Mouse (Mus musculus) cerebellum, adult 9-10 months (tissue): ENCODE results near the gene Nebl.

Source experiments
- DNase-seq: peaks from one replicate; pipeline ENCODE4 v3.0.0; 2022

Nebl gene

DNA sequence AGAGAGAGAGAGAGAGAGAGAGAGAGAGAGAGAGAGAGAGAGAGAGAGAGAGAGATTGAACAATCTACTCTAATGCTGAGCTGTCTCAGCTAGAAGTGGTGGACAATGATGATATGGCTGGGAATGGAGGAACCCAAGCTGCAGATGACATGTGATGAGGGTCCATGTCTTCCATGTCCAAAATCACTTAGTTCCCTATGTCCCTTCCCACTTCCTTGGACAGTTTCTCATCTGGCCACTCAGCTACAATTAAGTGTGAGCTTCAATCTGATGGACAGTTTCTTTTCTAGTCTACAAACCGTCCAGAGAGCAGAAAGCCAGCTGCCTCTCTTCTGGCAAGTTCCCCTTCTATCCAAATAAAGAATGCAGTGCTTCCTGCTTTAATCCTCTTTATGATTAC lies 221.3 kb downstream of the Nebl start:
- DNase-seq = no peak

DNA sequence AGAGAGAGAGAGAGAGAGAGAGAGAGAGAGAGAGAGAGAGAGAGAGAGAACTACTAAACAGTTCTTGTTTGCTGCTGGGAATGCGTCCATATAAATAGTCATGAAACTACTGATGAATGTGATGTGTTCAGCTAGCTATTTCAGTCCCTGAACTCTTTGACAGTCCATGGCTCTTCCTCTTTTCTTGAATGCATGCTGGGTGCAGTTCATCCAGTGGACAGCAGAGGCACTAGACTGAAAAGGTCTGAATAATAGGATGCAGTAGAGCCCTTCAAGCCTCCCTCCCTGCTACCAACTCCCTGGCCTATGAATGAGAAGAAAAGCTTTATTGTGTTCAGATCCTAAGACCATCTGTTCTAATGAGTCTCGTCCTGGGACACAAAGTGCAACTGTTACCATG lies 223.9 kb downstream of the Nebl start:
- DNase-seq = no peak

DNA sequence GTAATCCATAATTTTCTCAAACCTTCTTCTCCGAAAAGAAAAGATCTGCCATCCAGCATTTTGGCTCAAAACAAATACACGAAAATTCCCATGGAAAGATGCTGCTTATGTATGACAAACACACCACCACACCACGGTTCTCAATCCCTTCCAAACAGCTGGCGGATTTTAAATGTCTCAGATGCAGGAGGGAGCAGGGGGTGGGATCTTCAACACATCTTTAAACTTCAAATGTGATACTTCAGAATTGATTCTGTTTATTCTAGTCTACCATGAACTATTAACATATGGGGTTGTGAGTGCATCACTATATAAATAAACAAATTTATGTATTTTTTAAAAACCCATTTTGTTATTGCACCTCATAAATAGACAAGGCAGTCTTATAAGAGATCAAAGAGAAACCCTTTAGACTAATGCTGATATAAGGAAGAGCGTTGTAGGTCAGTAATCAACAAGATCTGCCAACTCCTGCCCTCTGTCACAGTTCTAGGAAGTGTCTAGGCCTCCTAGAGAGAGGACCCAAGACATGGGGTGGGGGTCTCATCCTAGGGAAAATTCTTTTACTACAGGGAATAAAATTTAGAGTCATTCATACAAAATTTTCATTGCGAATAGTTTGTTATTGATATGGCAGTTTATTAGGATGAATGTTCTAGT lies 227.0 kb downstream of the Nebl start:
- no peak for DNase-seq

DNA sequence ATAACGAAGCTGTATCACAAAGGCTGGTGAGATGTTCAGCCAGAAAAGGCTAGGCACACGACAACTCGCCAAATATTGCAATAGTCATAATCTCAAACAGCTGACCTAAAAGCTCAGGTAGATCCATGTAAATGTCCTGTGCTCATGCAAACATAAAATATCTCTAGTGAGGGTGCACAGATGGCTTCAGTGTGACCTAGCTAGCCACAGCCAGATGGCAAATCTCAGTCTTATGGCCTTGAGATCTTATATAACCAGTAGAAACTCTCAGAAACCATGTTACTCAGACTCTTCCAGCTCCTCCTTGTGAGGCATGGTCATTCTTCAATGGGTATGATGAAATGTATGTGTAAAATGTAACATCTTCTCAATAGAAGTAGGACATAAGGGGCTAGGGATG lies 230.2 kb downstream of the Nebl start:
- peak; percentile 75 for DNase-seq

DNA sequence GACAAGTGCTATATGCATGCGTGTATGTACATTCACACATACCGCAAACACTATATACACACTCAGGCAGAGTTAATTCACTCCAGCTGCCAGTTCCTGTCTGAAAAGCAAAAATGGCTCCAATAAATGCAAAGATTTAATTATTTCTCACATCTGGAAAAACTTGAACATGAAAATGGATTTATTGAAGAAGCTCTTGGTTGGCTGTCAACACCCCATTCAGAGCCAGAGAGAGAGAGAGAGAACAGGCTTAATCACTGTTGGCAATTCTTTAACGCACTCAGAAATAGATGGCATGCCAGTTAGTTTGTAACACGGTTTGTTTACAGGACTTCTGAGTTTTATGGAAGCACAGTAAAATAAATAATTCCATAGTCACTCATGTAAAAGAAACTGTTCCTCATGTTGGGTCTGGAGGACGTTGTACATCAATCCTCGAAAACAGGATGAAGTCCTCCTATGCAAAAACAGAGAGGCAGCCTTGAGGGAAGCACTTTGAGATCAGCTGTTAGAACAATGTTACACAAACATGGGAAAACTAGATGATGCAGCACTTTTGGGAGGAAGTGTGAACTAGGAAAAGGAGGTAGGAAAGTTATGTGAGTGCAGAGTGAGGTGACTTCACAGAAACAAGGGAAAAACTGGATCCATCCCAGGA lies 265.6 kb downstream of the Nebl start:
- DNase-seq = no peak

DNA sequence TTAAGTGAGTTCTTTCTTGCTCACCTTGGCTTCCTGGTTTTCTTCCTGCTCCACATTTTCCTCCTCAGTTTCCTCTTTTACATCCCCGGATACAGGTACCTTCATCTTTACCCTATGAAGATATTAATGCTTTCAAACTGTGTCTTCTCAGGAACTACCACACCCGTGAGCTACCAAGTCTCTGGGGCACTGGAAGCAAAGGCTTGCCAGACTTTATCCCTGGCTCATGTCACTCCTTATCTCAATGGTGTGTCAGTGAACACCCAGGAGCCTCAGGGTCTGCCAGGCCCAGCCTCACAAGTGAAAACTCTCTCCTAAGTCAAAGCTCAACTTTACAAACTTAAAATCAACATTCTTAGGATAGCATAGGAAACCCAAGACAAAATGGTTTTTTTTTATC lies 270.8 kb downstream of the Nebl start:
- DNase-seq = no peak

DNA sequence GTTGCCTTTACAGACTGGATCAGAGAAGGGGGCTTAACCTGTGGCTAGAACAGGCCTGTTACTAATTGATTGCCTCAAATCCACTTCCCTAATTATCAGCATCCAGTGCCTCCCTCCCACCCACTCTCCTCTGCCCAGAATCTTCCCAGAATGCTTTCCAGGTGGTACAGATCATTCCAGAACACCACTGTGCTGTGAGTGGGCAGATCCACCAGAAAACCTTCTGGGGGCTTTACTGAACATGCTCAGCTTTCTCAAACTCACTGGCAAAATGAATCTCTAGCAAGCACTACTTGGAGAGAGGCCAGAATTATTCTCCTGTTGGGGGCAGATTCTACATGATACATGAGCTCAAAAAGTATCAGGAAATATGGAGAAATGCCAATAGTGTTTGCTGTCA lies 277.6 kb downstream of the Nebl start:
- no peak for DNase-seq

DNA sequence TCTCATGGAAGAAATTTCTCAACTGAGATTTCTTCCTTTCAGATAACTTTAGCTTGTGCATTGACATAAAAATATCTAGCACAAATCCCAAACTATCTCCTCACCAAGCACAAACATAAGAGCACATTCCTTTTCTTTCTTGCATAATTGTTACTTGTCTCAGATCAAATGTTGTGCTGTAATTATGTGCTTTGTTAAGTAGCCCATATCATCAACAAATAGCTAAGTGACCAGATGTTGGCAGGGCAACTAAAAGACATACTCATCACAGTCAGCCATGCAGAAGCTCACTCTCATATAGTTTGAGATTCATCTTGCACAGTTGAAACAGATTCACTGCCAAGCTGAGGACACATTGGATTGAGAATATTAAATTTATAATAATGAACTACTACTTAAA lies 282.9 kb downstream of the Nebl start:
- DNase-seq = no peak

DNA sequence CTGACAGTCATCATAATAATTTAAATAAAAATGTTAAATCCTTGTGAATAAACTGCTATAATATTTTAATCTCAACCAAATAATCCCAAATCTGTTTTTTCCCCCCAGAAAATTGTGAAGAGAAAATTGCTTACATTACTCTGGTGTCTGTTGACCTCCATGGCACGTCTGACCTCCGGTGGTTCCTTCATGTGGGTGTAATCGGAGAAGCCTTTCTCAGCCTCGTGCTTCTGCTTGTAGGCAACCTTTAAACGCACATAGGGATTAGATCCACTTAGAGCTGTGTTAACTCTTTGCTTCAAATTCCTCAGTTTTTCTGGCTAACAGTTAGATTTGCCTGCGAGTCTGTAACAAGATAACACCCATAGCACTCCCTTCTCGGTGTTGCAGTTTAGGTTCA lies 287.7 kb downstream of the Nebl start:
- no peak for DNase-seq

DNA sequence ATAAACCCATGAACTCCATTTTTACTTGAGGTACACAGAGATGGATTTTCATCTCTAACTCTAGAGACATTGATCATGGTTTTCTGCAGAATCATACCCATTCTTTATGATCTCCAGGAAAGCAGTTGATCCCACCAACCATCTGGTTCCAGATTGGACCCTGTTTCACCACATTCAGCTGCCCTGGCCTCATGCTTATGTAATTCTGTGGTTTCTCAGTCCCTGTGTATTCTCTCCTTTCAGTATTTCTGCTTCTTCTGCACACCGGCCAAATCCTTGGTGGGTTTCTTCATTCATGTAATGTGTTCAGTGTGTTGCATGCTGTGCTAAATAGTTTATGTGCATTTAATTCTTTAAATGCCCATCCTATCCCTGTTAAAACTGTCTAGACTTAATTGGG lies 292.9 kb downstream of the Nebl start:
- DNase-seq = no peak

DNA sequence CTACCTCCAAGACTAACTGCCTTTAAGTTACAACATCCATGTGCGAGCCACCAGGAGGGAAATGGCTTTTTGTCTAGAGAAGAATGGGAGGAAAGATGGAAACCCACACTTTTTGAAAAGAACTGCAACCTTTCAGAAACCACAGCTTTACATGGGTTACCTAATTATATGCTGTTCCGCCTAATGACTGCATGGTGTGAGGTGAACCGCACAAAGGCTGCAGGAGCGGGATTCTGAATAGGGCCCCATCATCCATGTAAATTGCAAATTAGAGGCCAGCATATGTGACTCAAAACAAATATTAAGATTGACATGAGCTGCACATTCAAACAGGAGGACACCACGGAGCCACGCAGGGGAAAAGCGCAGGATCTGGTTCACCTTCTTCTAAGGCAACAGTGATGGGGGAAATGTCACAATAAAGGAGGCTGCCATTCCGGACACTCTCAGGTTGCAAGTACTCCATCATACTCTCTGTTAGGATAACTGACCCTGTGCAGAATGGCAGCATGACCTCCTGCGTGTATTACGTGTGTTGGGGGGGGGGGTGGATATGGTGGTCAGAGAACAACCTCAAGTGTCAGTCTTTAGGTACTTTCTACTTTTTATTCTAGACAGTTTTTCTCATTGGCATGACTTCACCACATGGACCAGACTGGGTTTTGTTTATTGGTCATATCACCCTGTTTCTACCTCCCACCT lies 294.4 kb downstream of the Nebl start:
- DNase-seq = no peak

DNA sequence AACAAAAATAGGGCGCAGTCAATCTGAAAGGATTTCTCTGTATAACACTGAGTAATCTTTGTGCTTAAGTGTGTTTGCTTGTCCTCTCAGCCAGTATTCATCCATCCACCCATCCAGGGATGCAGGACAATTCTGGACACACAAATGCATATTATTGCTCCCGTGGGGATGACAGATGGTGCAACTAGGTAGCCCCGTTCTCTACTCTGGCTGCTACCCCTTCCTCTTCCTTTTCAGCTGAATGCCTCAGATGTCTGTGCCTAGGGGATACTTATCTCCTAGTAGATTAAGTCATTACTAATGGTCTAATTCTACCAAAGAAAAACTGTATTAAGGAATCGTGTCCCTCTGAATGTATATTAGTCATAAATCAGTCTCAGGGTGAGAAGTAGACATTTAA lies 296.0 kb downstream of the Nebl start:
- DNase-seq = no peak

DNA sequence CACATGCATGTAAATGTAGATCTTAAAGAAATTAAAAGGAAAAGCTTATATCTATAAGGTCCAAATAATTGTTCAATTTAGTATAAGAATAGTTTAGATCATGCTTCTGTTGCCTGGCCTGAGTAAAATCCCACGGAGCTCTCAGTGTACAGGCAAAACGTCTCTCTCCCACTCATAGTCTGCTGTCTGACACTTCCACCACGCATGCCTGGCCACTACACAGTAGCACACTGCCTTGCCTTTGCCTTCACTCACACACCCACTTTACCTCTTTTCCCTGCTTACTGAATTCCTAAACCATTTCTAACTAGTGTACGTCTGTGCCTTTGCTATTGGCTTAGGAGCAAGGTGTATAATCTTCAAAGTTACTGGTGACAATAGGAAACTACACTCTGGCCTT lies 302.2 kb downstream of the Nebl start:
- DNase-seq = no peak

DNA sequence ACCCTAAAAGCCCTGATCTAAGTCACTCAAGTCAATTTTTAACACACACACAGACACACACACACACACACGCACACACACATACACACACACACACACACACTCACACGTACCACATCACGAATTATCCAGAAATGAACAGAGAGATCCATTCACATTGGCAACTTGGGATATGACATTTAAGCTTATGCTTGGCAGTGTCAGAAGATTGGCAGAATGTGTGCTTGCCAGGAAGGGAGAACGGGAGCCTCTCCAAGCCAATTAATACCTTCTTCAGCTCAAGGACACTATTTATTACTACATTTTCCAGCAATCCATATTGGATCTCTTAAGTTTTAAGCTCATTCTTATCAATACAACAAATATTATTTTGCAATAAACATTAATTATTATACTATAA lies 303.1 kb downstream of the Nebl start:
- DNase-seq = no peak

DNA sequence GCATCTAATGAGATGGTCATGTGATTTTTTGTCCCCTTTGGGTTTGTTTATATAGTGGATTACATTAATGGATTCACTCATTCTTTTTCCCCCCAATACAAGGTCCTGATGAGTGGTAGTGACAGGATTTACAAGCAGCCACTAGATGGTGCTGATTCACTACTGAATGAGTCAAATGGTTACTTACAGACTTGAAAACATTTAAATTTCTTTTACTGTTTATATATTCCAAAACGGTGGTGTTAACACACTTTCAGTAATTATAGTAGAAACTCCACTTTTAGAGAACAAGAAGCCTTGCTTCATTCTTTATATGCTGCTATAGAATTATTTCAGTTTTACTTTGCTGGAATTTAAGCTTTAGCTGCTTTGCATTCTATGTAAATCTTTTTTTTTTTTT lies 308.3 kb downstream of the Nebl start:
- peak; percentile 55 for DNase-seq

DNA sequence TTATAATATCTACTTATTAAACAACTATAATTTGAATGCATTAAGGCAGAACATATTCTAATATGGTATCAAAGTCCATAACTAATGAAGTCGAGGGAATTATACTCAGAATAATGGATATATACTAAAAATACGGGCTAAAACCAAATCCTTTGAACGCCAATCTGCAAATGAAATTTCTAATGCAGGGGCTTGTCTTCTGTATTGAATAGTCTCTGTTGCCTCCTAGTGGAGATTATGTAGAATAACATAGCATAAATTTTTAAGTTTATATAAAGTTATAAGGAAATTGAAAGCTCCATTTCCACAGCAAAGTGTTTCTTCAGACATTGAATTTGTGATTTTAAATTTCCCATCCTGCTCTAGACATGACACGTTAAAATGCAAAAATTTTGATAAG lies 315.9 kb downstream of the Nebl start:
- DNase-seq = peak; percentile 10

DNA sequence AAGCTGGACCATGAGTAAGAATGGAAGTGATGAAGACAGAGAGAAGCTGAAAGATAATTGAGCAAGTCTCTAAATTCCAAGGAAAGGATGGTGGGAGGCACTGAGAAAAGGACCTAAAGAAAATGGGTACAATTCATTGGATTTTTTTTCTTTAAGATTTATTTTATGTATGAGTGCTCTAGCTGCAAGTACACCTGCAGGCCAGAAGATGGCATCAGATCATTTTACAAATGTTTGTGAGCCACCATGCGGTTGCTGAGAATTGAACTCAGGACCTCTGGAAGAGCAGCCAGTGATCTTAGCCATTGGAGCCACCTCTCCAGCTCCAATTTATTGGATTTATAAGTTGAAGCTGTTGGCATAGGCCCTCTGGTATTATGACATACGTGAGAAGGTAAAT lies 316.9 kb downstream of the Nebl start:
- no peak for DNase-seq

DNA sequence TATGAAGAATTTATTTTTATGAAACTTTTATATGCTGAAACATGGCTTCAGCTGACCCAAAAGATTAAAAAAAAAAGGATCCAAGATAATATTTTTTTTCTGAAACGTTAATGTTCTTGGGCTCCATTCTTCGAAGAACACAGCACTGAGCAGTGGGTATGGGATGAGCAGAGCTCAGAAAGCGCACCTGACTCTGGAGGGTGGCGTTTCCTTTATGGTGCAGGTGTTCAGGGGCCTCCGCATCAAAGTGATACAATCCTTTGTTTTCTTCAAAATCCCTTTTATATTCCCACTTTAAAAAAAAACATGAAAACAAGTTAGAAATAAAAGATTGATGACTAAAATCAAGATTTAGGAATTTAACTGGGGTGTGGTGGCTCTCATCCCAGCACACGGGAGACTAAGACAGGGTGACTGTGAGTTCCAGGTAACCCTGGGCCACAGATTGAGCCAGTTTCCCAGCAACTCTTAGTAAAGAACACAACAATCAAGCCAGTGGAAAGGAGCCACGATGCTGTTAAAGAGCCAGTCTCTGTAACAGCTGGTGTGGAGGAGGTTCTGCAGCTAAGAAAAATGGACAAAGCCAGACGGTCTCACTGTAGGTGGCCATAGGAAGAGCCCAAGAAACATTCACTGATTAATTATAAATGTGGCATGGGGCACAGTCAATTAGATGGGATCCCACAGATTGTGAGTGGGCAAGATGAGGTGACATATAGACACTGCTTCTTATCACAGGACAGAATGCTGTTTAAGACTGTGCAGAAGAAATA lies 317.6 kb downstream of the Nebl start:
- peak; percentile 22 for DNase-seq

DNA sequence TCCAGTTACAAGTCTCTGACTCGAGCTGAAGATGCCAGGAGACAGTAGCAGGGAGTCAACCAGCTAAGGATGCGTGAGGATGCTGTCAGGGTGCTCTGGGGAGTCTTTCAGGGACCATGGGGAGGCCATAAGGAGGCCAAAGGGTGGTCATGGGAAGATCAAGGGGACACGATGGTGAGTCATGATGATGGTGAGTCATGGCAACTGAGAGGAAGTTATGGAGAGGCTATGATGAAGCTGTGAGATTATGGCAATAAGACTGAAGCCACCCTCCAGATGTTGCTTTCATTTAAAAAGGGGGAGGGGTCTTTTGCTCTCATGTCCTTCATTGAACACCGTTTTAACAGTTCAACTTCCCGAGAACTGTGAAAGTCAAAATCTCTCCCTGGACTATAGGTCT lies 322.0 kb downstream of the Nebl start:
- DNase-seq = no peak

DNA sequence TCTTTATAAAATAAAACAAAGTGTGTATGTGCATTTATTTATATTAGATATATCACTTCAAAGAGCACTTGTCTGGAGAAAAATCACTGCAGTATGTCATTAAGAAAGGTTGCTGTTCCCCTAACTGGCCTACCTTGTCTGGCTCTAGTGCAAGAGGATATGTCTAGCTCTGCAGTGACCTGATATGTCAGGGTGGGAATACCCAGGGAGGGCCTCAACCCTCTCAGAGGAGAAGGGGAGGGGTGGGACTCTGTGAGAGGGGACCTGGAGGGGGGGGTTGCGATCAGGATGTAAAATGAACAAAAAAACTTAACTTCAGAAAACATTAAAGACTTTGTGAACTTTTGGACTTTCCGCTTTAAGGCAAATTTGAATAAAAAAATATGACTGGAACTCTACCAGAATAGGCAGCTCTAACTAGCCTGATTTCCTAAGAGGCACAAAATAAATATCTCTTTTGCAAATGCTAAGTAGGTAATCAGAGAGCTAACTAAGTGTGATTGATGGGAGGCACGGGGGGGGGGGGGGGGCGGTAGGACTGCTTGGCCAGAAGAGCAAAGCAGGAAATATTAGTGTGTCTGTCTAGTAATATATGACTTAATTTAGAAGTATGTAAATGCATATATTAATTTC lies 325.2 kb downstream of the Nebl start:
- no peak for DNase-seq

DNA sequence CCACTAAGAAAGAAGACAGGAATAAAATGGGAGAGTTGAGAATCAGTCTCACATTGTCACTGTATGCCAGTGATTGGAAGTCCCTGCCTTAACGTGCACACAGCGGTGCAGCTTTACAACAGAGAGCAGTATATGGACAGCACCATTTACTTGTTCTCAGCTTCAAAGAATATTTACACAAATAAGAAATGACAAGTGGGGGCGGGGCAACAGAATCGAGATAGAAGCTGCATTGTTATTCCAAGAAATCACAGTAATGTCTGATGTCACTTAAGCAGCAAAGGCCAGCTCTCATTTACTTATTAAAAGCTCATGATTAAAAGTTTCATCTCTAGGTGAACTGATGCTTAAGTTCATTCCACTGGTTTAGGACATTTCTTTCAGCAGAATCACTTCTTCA lies 328.8 kb downstream of the Nebl start:
- DNase-seq = no peak

DNA sequence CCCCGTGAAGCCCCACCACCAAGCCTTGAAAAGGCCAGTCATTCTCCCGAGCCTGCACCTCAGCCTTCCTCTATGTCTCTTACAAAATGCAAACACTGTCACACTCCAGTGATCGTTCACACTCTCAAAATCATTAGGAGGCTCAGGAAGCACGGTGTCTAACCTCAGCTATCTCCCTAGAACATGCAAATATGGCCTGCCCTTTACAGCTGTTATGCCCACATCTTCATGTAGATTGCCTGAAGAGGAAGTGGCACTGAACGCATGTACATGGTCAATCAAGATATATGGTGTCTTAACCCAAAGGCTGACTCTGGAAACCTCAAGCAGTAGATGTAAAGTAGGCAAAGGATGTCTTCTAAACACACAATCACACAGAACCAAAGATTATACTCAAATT lies 335.0 kb downstream of the Nebl start:
- DNase-seq = no peak

DNA sequence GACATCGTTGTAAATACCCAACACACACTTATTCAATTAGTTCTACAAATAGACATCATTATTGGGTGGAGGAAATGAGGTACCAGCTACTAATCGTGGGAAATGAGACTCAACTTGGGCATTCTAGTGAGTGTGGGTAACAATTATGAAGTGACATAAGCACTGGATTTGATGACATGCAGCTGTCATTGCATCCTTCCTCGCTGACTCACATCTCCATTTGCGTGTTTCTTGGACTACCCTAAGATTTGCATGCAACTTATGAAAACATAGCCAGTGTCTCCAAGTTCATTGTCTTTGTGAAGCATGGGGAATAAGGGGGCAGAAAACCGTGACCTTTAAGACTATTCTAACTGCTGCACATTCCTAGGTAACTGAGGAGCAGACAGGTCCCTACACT lies 339.9 kb downstream of the Nebl start:
- DNase-seq = no peak
